Mouse (Mus musculus) kidney, postnatal 0 days (tissue): ENCODE data around the gene Arf6. TPM values are rescaled to one million over a fixed set of nuclear protein-coding genes. Genes with fewer than 3 reads are reported as not detected.

ENCODE experiments used
- ATAC-seq: fragments of 200-750 bp; cut with Nextera tagmentation; replicated peaks from 2 replicates; pipeline ENCODE4 v1.8.0; 2017; ENCODE audit warnings: low read depth, moderate number of reproducible peaks, moderate TSS enrichment, moderate library complexity; ENCODE audit not compliant: low FRiP score
- DNase-seq: peaks from one replicate; pipeline ENCODE4 v3.0.0-alpha.2; 2016; ENCODE audit warnings: low spot score
- H3K27ac ChIP-seq: fragments of 300-500 bp; sonication (generic); 2 replicates; pipeline ENCODE4 v1.5.1; 2014; ENCODE audit warnings: mild to moderate bottlenecking
- H3K27me3 ChIP-seq: fragments of 300-500 bp; sonication (generic); 2 replicates; pipeline ENCODE4 v1.6.1; 2014; ENCODE audit warnings: low read length, mixed read lengths; ENCODE audit not compliant: insufficient read depth
- H3K36me3 ChIP-seq: fragments of 300-500 bp; sonication (generic); 2 replicates; pipeline ENCODE4 v1.6.1; 2014; ENCODE audit warnings: low read length, mixed read lengths; ENCODE audit not compliant: insufficient read depth
- H3K4me1 ChIP-seq: fragments of 300-500 bp; sonication (generic); replicated peaks from 2 replicates; pipeline ENCODE4 v1.6.1; 2014; ENCODE audit warnings: antibody characterized with exemption, low read length, mixed read lengths; ENCODE audit not compliant: insufficient read depth
- H3K4me2 ChIP-seq: fragments of 300-500 bp; sonication (generic); 2 replicates; pipeline ENCODE4 v1.6.1; 2014; ENCODE audit warnings: mild to moderate bottlenecking, low read length, moderate library complexity, mixed read lengths
- H3K4me3 ChIP-seq: fragments of 300-500 bp; sonication (generic); replicated peaks from 2 replicates; pipeline ENCODE4 v1.5.1; 2014; ENCODE audit warnings: low read depth, low read length
- H3K9ac ChIP-seq: fragments of 300-500 bp; sonication (generic); 2 replicates; pipeline ENCODE4 v1.6.1; 2014; ENCODE audit warnings: low read depth, low read length
- H3K9me3 ChIP-seq: fragments of 300-500 bp; sonication (generic); replicated peaks from 2 replicates; pipeline ENCODE4 v1.6.1; 2016; ENCODE audit warnings: low read length, inconsistent platforms, mixed read lengths
- CTCF ChIP-seq: IDR thresholded peaks from 2 replicates; pipeline ENCODE4 v1.5.1; 2016; ENCODE audit warnings: antibody characterized with exemption, low read depth, mild to moderate bottlenecking, moderate library complexity
- WGBS: fragments of 180-500 bp; shearing (Covaris S2); extraction: QIAGEN DNeasy Blood & Tissue Kit; methylation state at CpG from one replicate; pipeline ENCODE4 v1.1.7; 2014; 5-methylcytosine and 5-hydroxymethylcytosine counted together
- polyA plus RNA-seq: library from polyadenylated mRNA; unstranded; fragments of >200 nt; fragmentation: Nextera tagmentation; extraction: Ambion mirVana; gene quantifications from 2 replicates; pipeline ENCODE4 v1.2.1, GENCODE M21; 2015

Arf6 gene
- polyA plus RNA-seq, 1 experiment from 2014 or later: 70.7 TPM

DNA sequence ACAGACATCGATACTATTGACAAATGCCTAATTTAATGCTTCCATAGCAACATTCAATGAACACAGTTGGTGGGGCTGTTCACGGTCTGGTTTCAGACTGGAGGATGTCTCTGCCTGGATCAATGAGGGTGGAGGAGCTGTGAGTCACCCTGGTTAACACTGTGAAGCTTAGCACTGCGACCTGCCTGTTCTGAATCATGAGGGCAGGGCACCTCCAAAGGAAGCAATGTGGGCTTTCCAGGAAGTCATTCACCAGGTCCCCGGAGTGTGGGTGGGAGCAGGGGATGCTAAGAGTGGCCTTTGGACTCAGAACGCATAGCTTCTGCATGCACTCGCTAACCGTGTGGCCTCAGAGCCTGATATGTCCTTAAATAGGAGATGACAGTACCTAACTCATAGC is 44.8 kb downstream of the Arf6 start:
- no peak for TF ChIP-seq CTCF
- no peak overlapping the region for H3K4me2 ChIP-seq
- H3K36me3 ChIP-seq: no peaks in the 10 kb centered on the region
- H3K27ac ChIP-seq: no peak overlapping the region
- H3K27me3 ChIP-seq: no peaks in the 10 kb centered on the region
- 0 out of 2 replicates have a peak, but pooled peaks cover 3% of the 10 kb centered on the region for H3K4me1 ChIP-seq
- 58% methylated on average over 7 of the region's 7 CpGs for WGBS
- no peak for ATAC-seq
- H3K9me3 ChIP-seq: no peaks in the 10 kb centered on the region
- no peak for DNase-seq
- no peak overlapping the region for H3K4me3 ChIP-seq
- no peak overlapping the region for H3K9ac ChIP-seq

GRCm38 (mm10) chr12:69417701-69418291 is 45.8 kb downstream of the Arf6 start:
- Histone ChIP-seq H3K4me3 (no peak overlapping the region), H3K4me2 (no peak overlapping the region), H3K4me1 (0 out of 2 replicates have a peak, but pooled peaks cover 3% of the 10 kb centered on the region), H3K27me3 (no peaks in the 10 kb centered on the region), H3K9me3 (no peaks in the 10 kb centered on the region), H3K9ac (no peak overlapping the region), H3K27ac (no peak overlapping the region), H3K36me3 (no peaks in the 10 kb centered on the region)
- TF ChIP-seq CTCF: no peak
- DNase-seq (no peak), ATAC-seq (no peak)
- WGBS: 50% methylated on average over 9 of the region's 9 CpGs

DNA sequence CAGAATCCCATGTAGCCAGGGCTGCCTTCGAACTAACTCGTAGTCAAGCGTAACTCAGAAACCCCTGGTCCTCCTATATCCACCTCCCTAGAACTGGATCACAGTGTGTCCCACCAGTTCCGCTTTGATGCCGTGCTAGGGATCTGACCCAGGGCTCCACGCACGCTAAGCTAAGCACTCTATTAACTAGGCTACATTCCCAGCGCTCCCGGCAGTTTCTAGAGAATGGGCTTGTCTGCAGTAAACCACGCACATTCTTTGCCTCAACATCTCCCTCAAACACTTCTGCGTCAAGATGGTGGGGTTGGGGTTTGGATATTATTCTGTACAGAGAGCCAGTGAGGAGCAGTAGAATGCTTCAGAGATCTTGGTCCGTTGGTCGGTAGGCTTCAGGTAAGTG is 46.7 kb downstream of the Arf6 start:
- no peak overlapping the region for H3K4me2 ChIP-seq
- no peak overlapping the region for H3K9ac ChIP-seq
- TF ChIP-seq CTCF: no peak
- ATAC-seq (no peak), DNase-seq (no peak)
- no peaks in the 10 kb centered on the region for H3K36me3 ChIP-seq
- 52% methylated on average over 13 of the region's 13 CpGs for WGBS
- H3K27me3 ChIP-seq: no peaks in the 10 kb centered on the region
- no peak overlapping the region for H3K27ac ChIP-seq
- no peaks in the 10 kb centered on the region for H3K9me3 ChIP-seq
- 0 out of 2 replicates have a peak, but pooled peaks cover 3% of the 10 kb centered on the region for H3K4me1 ChIP-seq
- H3K4me3 ChIP-seq: no peak overlapping the region

- Histone ChIP-seq H3K4me2 (no peak overlapping the region), H3K4me3 (no peak overlapping the region), H3K4me1 (0 out of 2 replicates have a peak, but pooled peaks cover 3% of the 10 kb centered on the region), H3K9ac (no peak overlapping the region), H3K36me3 (no peaks in the 10 kb centered on the region), H3K27me3 (no peaks in the 10 kb centered on the region), H3K9me3 (no peaks in the 10 kb centered on the region), H3K27ac (no peak overlapping the region)
- 45% methylated on average over 14 of the region's 14 CpGs for WGBS
- ATAC-seq (peak; percentile 69; the same call in 1 of the 2 replicates), DNase-seq (peak; percentile 74)
- TF ChIP-seq CTCF: no peak
Observed at GRCm38 (mm10) chr12:69419017-69419605, 47.2 kb downstream of the Arf6 start.

DNA sequence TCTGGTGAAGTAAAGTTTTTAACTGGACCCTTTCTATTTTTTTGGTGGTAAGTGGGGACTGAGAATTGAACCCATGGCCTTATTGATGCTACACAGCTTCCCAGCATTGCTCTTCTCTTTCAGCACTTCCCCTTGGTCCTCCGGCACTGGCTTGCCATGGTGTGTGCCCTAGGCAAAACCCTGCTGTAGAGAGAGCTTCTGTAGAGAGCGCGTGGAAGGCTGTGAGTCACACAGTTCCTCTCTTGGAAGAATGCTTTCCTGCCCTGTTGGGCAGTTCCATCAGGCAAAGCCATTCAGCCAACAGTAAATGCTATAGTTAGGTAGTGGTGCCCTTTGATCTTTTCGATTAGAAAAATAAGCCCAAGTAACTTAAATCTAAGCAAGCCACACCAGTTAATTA is 47.7 kb downstream of the Arf6 start:
- ATAC-seq (peak; percentile 41; the same call in 1 of the 2 replicates), DNase-seq (no peak)
- Histone ChIP-seq H3K4me3 (no peak overlapping the region), H3K36me3 (no peaks in the 10 kb centered on the region), H3K4me1 (0 out of 2 replicates have a peak, but pooled peaks cover 5% of the 10 kb centered on the region), H3K27me3 (no peaks in the 10 kb centered on the region), H3K27ac (no peak overlapping the region), H3K9me3 (no peaks in the 10 kb centered on the region), H3K9ac (no peak overlapping the region), H3K4me2 (no peak overlapping the region)
- 62% methylated on average over 4 of the region's 4 CpGs for WGBS
- no peak for TF ChIP-seq CTCF

- H3K4me2 ChIP-seq: no peak overlapping the region
- DNase-seq (no peak), ATAC-seq (no peak)
- WGBS: 46% methylated on average over 3 of the region's 3 CpGs
- H3K4me3 ChIP-seq: no peak overlapping the region
- H3K27ac ChIP-seq: no peak overlapping the region
- no peaks in the 10 kb centered on the region for H3K27me3 ChIP-seq
- no peaks in the 10 kb centered on the region for H3K9me3 ChIP-seq
- H3K36me3 ChIP-seq: no peaks in the 10 kb centered on the region
- no peak overlapping the region for H3K9ac ChIP-seq
- TF ChIP-seq CTCF: no peak
- H3K4me1 ChIP-seq: peaks cover 16% of the 10 kb centered on the region; the same call in 1 of the 2 replicates
Observed at GRCm38 (mm10) chr12:69420716-69421115, 48.8 kb downstream of the Arf6 start.
